ENCODE assay signal across 20 mouse cellular contexts in the genomic region with DNA sequence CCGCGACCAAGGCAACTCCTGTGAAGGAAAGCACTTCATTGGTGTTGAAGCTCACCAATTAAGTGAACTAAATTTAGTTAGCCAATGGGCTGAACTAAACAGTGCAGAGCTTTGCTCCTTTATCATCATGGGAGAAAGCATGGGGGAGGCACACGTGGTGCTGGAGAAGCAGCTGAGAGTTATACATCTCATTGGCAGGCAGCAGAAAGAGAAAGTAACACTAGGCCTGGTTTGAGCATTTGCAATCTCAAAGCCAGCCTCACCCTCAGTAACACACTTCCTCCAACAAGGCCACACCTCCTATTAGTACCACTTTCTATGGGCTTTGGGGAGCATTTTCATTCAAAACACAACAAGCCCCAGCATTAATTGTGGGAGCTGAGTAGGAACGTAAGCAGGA.
DNase-seq lines count a peak whose midpoint lies in the region; ATAC-seq lines count a peak whose summit lies in the region.
"Had no signal": no experiment of that assay in that cellular context is flagged by ENCODE, and none has a peak within 500 bp of the region (broad histone marks: within the 10 kb centered on the region; RNA-seq: fewer than 3 reads in every experiment).

No protein-coding gene starts in this region.

- no peak overlapping the region for H3K27ac ChIP-seq in limb, embryonic 10.5 days
- H3K27ac ChIP-seq: embryonic facial prominence, embryonic 12.5 days; forebrain, embryonic 15.5 days; gastrocnemius, adult 2 months; heart, embryonic 15.5 days; hindbrain, embryonic 10.5 days; hindbrain, embryonic 14.5 days had no signal

- no peaks in the 10 kb centered on the region for H3K36me3 ChIP-seq in limb, embryonic 10.5 days
- H3K36me3 ChIP-seq: embryonic facial prominence, embryonic 12.5 days; forebrain, embryonic 15.5 days; G1E; heart, embryonic 15.5 days; hindbrain, embryonic 10.5 days had no signal

- no peaks in the 10 kb centered on the region for H3K4me1 ChIP-seq in limb, embryonic 10.5 days
- H3K4me1 ChIP-seq: embryonic facial prominence, embryonic 12.5 days; forebrain, embryonic 15.5 days; heart, embryonic 15.5 days; hindbrain, embryonic 10.5 days had no signal

- ATAC-seq in activated CD4-positive, CD25-positive, alpha-beta regulatory T cell, adult 4 months: peak; percentile 71
- ATAC-seq: forebrain, embryonic 15.5 days; intestine, postnatal 0 days had no signal

- H3K9me3 ChIP-seq in limb, embryonic 10.5 days (replicated peaks): no peaks in the 10 kb centered on the region
- H3K9me3 ChIP-seq: embryonic facial prominence, embryonic 12.5 days; forebrain, embryonic 15.5 days; heart, embryonic 15.5 days; hindbrain, embryonic 10.5 days had no signal

- H3K27me3 ChIP-seq in limb, embryonic 10.5 days (ENCODE audit: low read depth, poor library complexity, severe bottlenecking): no peaks in the 10 kb centered on the region
- H3K27me3 ChIP-seq: embryonic facial prominence, embryonic 12.5 days; forebrain, embryonic 15.5 days; heart, embryonic 15.5 days had no signal

- 82% methylated on average over 4 of the region's 4 CpGs for WGBS in limb, embryonic 10.5 days

- DNase-seq in 416B (ENCODE audit: low read depth): peak; percentile 3
- peak; percentile 32 for DNase-seq in CD4-positive, CD25-positive, alpha-beta regulatory T cell, adult 2 months (ENCODE audit: low read depth, low spot score)
- peak; percentile 32 for DNase-seq in naive thymus-derived CD4-positive, alpha-beta T cell, adult 2 months (ENCODE audit: low read depth)
- no peak for DNase-seq in urinary bladder, adult 2 months (ENCODE audit: low spot score)
- DNase-seq in gastrocnemius, postnatal 10 days: no peak
- no peak for DNase-seq in kidney, postnatal 14 days
- no peak for DNase-seq in limb, embryonic 10.5 days (ENCODE audit: low spot score)
- DNase-seq: cerebellum, adult 11 months; cerebellum, adult 8-10 months; cerebellum, postnatal 14 days; gastrocnemius, adult 2 months; heart, adult 18-20 months had no signal

- no peak overlapping the region for H3K4me3 ChIP-seq in limb, embryonic 10.5 days
- H3K4me3 ChIP-seq: embryonic facial prominence, embryonic 12.5 days; forebrain, embryonic 15.5 days; gastrocnemius, adult 2 months; heart, embryonic 15.5 days; hindbrain, embryonic 10.5 days had no signal

Comparison
In these comparisons a context has a peak if more than half of its experiments do, and no peak if none do; other contexts are left out.
1. DNase-seq: peak in 416B (single experiment), CD4-positive, CD25-positive, alpha-beta regulatory T cell, adult 2 months (single experiment) and naive thymus-derived CD4-positive, alpha-beta T cell, adult 2 months (single experiment); none in urinary bladder, adult 2 months (single experiment), gastrocnemius, postnatal 10 days (single experiment), kidney, postnatal 14 days (single experiment) and limb, embryonic 10.5 days (single experiment).